Mouse (Mus musculus) A20 (cell line): ENCODE measurements around the gene Usp47.
A peak's percentile ranks its signal among the peaks of the same experiment; 100 is the strongest.

Source experiments
- DNase-seq: peaks from one replicate; pipeline ENCODE4 v3.0.0-alpha.2; 2011; ENCODE audit warnings: low read depth, low spot score

Usp47 gene

DNA sequence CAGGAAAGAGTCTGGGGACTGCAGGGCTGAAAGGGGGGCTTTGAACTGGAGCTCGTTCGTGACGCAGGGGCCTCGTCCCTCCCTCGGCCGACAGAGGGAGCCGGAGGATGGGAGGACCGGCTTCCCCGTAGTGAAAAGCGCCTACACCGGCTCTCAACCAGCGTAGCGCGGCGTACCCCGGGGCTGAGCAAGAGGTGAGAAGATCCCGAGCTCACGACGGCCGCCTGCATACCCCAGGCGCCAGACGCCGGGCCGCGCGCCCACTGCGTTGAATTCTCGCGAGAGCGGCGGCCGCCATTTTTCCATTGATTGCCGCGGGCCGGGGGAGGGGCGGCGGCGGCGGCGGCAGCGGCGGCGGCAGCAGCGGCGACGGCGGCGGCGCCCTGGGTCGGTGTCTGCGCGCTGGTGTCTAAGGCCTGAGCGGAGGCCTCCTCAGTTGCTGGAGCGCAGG is at the start of gene Usp47:
TSS of gene Usp47 (plus strand) at position 355 of the 451 bp plus-strand sequence.
- DNase-seq: peak; percentile 88

DNA sequence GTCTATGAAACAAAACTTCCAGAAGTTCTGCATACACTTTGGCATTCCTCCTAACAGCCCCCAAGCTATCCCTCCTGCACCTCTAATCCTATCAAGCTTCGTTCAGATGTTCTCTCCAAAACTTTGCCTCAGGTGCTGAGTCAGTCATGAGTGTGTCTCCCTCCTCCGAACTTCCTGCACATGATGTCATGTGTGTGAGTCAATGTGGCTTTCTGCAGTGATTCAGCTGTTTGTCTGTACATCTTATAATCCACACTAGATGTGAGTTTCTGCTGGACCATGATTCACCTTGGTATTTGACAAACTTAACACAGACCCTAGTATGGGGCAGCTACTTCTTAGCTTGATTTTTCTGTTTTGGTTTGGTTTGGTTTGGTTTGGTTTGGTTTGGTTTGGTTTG is 46.9 kb upstream of the Usp47 start:
- DNase-seq: no peak

DNA sequence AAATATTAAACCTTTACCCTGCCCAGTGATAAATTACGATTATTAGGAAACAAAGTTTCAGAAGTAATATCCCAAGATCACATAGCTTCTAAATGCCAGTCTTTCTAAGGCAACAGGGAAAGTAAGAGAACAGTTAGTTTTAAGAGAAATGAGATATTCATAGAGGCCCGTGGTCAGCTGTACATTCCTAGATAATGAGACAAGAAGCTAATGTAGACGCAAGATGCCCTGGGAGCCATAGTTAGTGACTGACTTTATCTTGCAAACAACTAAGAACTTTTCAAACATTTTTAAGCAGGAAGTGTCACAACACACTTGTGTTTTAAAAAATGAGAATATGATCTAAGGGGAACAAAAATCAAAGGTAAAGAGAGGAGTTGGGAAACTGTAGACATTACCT is 45.4 kb upstream of the Usp47 start:
- no peak for DNase-seq

- DNase-seq: no peak
Observed at GRCm38 (mm10) chr7:111982296-111982695, 41.0 kb upstream of the Usp47 start.

GRCm38 (mm10) chr7:111984530-111984929 is 38.8 kb upstream of the Usp47 start:
- DNase-seq: no peak

GRCm38 (mm10) chr7:111985266-111985665 is 38.0 kb upstream of the Usp47 start:
- no peak for DNase-seq

DNA sequence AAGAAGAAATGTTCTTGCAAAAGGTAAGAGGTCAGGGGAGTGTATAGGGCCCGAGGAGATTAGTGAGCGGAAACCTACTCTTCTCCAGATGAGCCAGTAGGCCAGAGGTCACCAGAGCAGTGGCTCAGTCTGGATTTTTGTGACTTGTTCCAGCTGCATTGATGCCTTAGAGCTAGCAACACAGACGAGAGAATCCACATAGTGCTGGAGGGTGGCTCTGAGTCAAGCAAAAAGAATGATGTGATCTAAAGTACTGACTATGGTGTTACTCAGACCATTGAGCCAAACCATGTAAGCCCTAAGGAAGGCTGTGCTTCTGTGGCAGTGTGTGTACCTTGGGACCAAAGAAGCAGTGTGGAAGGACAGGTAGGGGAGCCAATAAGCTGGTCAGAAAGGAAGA is 36.4 kb upstream of the Usp47 start:
- no peak for DNase-seq

GRCm38 (mm10) chr7:111997441-111997840 is 25.9 kb upstream of the Usp47 start:
- peak; percentile 33 for DNase-seq

- no peak for DNase-seq
Observed at GRCm38 (mm10) chr7:111998446-111999004, 24.8 kb upstream of the Usp47 start.

DNA sequence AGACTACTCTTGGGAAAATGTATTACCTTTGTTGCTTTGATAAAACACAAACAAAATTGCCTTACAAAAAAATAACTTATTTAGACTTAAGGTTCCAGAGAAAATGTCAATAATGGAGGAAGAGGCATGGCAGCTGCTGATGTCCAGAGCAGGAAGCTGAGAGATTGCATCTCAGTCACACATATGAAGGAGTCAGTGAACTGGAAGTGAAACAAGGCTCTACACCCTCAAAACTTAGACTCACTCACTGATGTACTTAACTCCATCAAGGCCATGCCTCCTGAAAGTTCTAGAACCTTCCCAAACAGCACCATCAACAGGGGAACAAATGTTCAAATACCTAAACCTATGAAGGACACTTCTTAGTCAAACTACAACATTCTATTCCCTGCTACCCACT is 23.9 kb upstream of the Usp47 start:
- DNase-seq: peak; percentile 37

GRCm38 (mm10) chr7:112000166-112000565 is 23.1 kb upstream of the Usp47 start:
- DNase-seq: peak; percentile 70

DNA sequence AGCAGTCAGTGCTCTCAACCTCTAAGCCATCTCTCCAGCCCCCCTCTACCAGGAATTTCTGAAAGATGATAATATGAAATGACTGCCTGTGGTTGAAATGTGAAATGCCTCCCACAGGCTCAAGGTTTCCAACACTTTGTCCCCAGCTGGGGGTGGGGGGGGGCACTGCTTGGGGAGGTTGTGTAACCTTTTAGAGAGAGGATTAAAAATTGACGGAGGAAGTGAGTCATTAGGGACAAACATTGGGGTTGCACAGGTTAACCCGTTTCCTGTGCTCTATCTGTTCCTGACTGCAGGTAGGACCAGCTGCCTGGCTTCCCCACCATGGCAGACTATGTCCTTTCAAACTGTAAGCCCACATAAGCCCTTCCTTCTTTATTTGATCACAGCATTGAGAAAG is 12.8 kb upstream of the Usp47 start:
- no peak for DNase-seq

GRCm38 (mm10) chr7:112010976-112011375 is 12.3 kb upstream of the Usp47 start:
- no peak for DNase-seq

DNA sequence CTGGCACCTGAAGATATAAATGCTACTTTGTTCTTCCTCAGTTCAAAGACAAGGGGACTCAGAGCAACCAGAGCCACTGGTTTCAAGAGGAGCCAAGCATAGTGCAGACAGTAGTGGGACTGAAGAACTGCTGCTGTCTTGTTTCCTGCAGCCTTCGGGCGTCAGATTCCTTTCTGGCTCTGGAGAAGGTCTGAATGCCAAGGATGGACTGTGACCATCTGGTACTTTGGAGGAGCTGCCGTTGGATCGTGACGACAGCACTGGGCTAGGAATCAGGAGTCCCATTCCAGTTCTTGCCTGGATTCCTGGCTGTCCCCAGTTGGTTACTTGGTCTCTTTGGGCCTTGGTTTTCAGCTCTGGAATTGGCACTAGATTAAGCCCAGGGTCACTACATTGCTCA is 11.2 kb upstream of the Usp47 start:
- DNase-seq: no peak

DNA sequence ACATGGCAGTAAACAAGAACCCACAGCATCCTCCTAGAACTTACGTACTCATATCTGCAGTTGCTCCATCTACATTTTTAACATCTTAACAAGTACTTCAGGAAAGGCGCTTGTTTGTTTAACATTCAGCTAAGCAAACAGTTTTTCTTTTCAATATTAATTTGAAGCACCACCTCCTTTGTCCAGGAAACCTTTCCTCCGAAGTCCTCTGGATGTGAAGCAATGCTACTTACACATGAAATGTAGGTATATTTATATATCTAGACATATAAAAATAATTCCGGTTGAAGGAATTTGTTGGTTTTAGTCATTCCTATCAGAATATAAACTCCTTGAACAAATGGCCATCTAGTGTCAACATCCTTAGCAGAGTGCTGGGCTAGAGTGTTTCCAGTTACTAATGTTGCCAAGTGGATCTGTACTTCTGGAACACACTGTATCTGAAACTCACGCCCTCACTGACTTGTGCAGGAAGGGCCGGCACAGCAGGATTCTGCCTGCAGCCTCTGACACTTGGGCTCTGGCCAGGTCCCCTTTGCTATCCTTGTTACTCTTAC is 10.6 kb upstream of the Usp47 start:
- no peak for DNase-seq

GRCm38 (mm10) chr7:112014148-112014547 is 9.2 kb upstream of the Usp47 start:
- no peak for DNase-seq

- DNase-seq: no peak
Observed at GRCm38 (mm10) chr7:112022506-112023149, 676 bp upstream of the Usp47 start.

- peak; percentile 78 for DNase-seq
Observed at GRCm38 (mm10) chr7:112023601-112024445, 519 bp downstream of the Usp47 start.

DNA sequence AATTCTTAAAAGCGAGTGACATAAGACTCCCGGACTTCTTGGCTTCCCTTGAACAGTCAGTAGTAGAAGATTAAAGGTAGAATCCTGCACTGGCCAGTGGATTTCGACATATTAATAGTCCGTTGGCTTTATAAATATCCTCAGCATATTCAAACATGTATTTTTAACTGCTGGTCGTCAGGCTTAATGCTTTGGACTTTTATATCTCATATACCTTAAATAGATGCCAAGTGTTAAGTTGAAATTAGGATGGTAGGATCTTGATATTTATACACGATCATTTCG is 1.1 kb downstream of the Usp47 start:
- DNase-seq: no peak

DNA sequence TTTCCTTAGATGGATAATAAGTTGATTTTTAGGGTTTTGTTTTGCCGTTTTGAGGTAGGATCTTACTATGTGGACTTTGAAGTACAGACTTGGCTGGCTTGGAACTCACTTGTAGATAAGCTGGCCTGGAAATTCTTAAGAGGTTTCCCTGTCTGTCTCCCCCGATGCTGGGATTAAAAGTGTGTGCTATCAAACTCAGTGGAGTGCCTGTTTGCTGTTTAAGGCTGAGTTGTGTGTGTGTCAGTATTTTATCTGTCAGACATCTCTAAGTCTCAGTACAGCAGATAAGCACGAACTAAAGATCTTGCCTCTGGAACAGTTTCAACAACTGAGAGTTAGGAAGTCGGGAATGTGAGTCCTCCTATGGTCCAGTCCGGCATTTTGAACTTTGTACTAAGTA is 1.6 kb downstream of the Usp47 start:
- no peak for DNase-seq

DNA sequence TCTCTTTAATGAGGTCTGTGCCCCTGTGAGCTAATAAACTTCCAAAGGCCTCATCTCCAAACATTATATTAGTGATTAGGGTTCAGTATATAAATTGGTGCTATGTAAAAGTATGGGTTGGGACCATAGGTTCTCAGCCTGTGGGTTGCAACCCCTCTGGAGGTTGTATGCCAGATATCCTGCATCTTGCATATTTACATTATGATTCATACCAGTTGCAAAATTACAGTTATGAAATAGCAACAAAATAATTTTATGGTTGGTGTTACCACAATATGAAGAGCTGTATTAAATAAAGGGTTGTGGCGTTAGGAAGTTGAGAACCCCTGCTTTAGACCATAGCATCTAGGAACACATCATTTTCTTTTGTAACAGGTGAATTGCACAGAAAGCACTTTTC is 7.3 kb downstream of the Usp47 start:
- DNase-seq: no peak

DNA sequence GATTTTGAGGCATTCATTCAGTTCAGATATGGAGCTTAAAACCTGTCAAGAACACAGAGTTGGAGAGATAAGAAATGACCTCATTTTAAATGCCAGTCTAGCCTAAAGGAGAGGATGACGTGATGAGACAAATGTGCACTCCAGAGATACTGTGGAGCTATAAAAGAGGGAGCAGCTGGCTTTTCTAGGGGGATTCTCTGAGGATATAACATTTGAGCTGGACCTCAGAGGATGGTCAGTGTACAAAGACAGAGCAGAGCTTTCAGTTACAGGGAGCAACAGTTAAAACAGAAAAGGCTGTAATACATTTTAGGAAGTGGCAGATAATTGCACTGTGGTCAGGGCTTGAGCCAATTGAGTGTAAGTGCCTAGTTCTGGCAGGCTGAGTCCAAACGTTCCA is 12.5 kb downstream of the Usp47 start:
- no peak for DNase-seq

- no peak for DNase-seq
Observed at GRCm38 (mm10) chr7:112036636-112037035, 13.3 kb downstream of the Usp47 start.
